Mouse (Mus musculus): ENCODE results near the gene Gm49366.
"Not testable (repeated sequence)": the region's sequence is repeated elsewhere in the genome, so short reads cannot be mapped to it uniquely, and the experiment has no call there.

Gene Gm49366

DNA sequence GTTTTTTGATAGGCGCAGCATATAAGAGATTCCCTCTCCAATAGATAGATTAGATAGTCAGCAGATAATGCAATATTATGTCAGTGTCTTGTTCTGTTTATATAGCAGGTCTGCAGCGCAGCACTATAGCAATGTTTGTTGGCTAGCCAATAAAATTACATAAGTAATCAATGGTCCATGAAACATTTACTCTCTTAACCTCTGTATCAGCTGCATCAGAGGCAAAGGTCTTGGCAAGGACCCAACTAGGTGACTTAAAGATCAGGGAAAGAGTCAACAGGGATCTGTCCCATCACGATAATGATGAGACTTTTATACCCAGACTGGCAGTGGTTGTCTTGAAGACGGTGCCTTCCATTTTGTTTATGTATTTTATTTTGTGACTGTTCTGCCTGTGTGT, 5.9 kb upstream of the Gm49366 start:
- DNase-seq (ENCODE audit: low spot score), result no peak

DNA sequence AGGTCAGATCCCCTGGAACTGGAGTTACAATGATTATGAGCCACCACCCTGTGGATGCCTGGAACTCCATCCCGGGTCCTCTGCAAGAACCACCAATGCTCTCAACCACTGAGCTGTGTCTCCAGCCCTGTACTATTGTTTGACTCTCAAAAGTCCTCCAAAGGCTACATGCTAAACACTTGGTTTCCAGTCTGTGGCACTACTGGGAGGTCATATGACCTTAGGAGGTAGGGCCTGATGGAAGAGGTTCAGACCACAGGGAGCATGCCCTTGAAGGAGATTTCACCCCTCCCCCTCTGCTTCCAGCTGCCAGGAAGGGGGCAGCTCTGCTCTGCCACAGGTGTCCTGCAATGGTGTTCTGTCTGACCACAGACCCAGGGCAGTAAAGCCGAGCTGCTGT, 5.4 kb upstream of the Gm49366 start:
- DNase-seq (ENCODE audit: low spot score), result not testable (repeated sequence)

DNA sequence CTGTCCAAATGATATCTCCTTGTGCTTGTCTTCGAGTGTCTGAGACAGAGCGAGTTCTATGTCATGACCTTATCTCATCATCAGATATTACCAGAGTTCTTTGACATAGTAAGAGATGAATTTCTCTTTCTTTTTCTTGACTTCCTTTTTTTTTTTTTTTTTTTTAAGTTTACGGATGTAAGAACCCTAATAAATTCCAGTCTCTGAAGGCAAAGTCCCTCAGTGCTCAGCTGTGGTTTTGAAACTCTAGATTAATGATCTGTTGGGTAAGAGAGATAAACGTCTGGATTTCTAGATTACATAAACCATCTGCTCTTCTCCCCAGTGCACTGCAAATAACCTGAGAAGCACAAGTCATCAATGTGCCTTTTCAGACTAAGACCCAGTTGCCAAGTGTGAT, 4.6 kb upstream of the Gm49366 start:
- no peak for DNase-seq (ENCODE audit: low spot score)

DNA sequence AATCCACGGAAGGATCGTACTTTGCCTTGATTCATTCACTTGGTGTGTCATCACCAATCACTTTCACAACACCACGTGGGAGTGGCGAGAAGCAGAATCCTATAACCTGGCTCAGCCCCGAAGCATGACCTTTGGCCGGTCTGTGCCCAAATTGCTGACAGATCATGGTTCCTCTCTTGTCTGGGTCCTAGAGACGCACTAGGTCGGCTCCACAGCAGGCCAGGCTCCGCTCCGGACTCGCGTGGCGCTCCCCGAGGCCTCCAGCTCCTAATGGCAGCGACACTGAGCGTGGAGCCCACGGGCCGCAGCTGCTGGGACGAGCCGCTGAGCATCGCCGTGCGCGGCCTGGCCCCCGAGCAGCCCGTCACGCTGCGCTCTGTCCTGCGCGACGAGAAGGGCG, 494 bp upstream of the Gm49366 start, which contains the start of gene Acot4:
Gene Acot4, plus strand, starts transcription at position 139 of the 400 bp plus-strand sequence.
- DNase-seq (ENCODE audit: low spot score), result not testable (repeated sequence)

DNA sequence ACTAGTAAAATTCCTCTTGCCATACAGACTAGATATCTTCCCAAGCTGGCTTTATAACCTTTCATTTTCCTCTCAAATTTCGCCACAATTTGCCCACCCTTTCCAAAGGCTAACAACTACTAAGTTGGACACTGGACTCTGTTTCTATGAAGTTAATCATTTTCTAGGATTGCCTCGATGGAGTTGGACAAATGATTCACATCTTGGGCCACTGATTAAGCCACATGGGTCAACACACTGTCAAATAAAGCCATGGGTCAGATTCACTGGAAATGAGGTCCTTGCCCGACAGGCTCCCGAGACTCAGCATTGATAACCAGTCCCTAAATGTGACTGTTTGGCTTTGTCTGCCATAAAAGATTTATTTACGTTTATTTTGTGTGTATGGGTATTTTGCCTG, 3.5 kb downstream of the Gm49366 start:
- no peak for DNase-seq (ENCODE audit: low spot score)

DNA sequence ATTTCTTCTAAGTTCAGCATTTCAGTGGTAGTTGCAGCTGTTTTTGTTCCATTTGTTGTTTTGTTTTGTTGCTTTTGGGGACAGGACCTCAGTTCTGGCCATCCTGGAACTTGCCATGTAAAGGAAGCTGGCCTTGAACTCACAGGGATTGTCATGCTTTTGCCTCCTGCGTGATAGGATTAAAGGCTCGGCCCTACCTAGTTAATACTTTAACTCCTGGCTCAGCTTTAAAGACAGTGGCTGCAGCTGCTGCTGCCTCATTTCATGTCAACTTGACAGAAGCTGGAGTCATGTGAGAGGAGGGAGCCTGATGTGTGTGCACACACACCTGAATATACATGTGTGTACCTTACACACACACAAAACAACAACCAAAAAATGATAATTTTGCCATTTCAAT, 5.3 kb downstream of the Gm49366 start:
- no peak for DNase-seq (ENCODE audit: low spot score)

DNA sequence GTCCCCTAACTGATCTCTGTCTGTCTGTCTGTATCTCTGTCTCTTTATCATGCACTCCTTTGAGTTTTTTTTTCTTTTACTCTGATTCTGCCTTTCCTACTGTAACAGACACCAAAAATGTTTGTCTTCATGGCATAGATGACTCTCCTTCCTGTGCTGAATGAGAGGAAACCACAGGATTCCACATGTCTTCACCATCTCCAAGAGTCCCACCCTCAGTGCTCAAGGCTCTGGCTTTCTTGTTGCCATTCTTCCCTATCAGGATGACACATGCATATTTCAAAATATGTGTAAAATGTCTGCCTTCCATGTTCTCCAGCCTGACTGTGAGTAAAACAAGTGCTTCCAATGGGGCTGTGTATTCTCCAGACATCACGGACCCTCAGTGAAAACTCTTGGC, 8.2 kb downstream of the Gm49366 start:
- no peak for DNase-seq (ENCODE audit: low spot score)

DNA sequence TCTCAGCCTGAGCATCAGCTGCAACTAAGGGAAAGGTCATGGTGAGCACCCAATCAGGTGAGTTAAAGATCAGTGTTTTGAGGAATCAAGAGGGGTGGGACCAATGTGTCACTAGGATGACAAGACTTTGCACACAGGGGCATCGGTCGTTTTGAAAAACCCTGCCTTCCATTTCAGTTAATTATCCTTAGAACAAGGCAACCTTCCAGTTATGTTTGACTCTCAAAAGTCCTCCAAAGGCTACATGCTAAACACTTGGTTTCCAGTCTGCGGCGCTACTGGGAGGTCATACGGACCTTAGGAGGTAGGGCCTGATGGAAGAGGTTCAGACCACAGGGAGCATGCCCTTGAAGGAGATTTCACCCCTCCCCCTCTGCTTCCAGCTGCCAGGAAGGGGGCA, 12.0 kb downstream of the Gm49366 start:
- DNase-seq (ENCODE audit: low spot score), result not testable (repeated sequence)

DNA sequence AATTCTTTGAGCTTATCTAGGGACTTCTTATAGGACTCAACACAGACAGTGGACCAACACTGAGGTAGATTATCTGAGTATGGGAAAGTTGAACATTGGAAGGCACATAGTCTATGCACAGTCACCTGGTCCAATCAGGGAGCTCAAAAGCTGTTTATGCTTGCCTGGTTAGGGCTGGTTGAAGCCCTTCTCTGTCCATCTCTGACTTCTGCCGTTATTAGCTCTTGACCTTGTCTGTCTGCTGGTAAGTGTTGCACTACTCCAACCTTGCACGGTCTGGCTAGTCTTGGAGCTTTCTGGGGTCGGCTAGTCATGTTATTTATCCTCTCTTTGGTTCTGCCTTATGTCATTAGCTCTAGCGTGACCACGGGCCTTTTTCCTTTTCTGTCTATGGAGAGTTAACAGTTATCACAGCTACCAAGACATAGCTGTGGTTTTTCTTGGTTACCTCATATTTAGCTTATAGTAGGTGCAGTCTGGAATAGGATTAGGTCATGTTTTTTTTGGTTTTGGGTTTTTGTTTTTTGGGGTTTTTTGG, 13.3 kb downstream of the Gm49366 start, which contains the start of gene Acot3:
Gene Acot3, plus strand, starts transcription at position 208 of the 538 bp plus-strand sequence.
- DNase-seq (ENCODE audit: low spot score), result no peak

DNA sequence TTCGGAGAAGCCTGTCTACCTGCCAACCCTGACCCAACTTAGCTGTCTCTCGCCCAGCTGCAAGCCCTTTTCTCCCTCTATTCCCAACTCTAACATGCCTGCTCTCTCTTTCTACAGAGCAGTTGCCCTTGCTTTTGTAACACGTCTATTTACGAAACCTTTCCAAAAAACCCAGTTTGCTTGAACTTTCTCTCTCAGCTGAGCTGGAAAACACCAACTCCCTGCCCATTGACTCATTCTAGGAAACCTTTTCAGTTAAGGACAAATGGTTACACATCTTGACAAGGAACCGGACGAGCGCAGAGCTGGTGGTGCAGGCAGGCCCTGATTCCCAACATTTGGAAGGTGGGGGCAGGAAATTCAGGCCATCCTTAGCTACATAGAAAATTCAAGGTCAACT, 13.9 kb downstream of the Gm49366 start:
- no peak for DNase-seq (ENCODE audit: low spot score)

DNA sequence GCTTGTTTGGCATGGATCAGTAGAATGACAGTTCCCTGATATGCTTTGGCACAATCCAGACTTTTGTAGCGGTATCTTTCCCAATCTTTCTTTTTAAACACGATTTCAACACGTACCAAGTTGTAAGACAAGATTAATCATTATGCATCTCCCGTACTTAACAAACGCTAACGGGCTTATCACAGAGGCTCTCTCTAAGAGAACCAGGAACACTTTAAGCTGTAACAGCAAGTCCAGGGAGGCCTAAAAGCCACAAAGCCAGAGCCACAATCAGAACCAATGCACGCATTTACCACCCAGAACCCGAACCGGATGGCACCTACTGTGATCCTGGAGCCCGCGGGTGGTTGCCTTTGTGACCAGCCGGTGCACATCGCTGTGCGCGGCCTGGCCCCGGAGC, 14.4 kb downstream of the Gm49366 start:
- no peak for DNase-seq (ENCODE audit: low spot score)

DNA sequence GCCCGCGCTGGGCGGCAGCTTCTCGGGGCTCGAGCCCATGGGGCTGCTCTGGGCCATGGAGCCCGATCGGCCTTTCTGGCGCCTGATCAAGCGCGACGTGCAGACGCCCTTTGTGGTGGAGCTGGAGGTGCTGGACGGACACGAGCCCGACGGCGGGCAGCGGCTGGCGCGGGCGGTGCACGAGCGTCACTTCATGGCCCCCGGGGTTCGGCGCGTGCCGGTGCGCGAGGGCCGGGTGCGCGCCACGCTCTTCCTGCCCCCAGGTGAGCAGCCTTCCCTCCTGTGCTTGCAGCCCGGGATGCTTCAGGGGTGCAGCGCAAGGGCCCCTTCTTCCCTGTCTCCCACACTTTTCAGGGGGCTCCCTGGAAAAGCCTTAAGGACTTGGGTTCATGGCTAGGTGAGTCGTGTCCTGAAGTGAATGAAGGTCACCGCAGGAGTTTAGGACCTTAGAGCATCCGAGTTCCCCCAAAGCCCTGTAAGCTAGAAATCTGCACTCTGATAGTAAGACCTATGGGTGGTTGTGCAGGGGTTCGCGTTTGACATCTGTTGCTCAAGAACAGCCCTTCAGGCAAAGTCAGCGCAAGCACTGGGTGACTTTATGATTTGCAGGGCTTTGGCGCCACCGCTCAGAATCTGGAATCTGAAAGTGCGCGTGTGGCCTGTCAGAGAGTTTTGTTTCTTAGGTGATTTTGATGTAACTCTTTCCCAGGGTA, 15.1 kb downstream of the Gm49366 start:
- no peak for DNase-seq (ENCODE audit: low spot score)

DNA sequence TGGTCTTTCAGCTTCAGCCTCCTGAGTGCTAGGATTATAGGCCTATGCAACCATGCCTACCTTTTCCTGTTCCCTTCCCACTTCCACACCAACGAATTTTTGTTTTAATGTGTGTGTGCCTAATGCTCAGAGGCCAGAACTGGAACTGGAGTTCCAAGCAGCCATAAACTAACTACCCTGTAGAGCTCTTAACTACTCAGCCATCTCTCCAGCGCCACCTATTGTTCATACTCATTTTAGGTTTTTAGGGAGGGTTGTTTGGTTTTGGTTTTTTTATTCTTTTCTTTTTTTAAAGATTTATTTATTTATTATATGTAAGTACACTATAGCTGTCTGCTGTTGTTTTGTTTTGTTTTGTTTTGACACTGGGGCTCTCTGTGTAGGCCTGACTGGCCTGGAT, 22.2 kb downstream of the Gm49366 start:
- DNase-seq (ENCODE audit: low spot score), result no peak

DNA sequence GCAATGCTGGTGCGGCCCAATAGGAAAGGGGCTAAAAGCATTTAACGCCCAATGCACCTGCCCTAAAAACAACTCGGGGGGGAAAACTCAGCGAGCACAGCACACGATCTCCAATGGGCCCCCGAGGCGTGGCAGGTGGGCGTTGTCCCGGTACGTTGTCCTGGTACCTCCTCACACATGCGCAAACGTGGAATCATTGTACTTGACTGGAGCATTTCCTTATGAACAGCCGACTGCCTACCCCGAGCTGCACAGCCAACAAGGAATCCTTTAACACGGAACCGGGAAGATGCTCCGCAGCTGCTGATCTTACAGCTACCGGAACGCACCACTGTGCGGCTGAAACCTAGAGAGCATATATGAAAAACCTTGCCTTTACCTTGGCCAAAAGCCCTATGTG, 23.6 kb downstream of the Gm49366 start:
- DNase-seq (ENCODE audit: low spot score), result no peak

DNA sequence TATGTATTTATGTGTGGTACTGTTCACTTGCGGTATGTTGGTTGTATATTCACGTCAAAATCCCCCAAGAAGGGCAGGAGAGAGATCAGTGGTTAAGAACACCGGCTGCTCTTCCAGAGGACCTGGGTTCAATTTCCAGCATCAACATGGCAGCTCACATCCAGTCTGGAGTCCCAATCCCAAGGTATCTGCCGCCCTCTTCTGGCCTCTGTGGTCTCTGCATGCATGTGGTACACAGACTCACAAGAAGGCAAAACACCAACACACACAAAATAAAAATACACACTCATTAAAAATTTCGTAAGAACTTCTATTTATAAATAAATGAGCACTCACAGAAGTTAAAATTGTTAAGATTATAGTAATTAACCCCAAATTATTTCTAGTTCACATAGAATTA, 24.5 kb downstream of the Gm49366 start:
- DNase-seq (ENCODE audit: low spot score), result no peak

DNA sequence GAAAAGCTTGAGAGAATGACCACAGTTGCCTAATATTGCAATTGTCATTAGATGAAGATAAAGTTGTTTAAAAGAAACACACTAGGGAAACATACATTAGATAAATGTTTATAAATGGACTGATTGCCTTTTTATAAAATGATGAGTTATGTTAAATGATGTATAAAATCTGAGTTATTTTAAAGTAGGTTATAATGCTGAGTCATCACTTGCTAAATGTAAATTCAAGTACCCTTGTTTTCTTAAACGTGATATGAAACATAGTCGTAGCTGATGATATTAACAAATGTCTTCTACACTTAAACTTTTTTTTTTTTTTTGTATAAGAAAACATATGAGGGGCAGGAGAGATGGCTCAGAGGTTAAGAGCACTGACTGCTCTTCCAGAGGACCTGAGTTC, 25.1 kb downstream of the Gm49366 start:
- DNase-seq (ENCODE audit: low spot score), result no peak

DNA sequence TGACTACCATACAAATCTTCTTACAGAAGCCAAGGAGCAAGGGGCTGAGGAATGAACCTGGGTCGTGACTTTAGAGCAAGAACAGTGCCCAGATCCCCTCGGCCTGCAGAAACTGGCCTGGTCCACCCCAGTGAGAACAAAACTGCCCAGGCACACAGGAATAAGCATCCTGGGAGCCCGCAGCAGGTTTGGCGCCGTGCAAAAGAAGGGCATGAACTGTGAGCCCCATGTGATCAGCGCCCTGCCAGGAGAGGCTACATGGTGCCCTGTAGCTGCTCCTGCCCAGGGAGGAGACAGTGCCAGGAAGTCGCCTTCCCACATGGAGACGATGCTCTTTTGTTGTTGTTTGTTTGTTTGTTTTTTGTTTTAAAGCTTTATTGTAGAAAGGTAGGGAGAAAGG, 25.9 kb downstream of the Gm49366 start:
- DNase-seq (ENCODE audit: low spot score), result no peak

DNA sequence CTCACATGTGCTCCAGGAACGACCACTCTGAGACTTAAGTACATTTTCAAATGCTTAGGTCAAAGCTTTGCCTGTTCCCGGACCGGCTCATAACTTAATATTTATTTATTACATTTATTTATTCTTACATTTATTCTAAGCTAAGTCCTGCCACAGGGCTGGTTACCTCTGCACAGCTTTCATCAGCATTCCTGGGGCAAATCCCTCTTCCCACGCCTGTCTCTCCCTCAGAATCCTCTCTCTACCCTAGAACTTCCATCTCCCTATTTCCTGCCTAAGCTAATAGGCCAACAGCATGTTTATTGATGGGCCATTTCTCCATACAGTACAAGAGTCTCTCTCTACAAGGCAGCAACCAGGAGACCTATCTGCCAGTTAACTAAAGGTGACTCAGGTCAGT, 29.0 kb downstream of the Gm49366 start:
- DNase-seq (ENCODE audit: low spot score), result no peak

DNA sequence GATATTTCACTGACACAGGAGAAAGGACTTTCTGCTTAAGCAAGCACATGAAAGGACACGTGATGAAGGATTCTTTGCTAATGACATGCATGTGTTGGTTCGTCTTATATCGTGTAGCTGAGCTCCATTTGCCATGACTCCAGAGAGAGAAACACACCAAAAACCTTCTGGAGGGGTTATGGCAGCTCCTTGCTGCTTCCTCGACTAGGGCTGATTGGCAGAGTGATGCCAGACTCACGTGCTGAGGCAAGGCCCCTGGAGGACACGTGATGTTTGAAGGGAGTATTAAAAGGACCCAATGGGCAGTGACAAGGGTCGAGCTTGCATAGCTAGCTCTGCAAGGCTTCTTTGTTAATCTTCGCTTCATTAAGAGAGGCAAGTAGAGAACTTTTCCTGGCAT, 29.6 kb downstream of the Gm49366 start:
- DNase-seq (ENCODE audit: low spot score), result no peak

DNA sequence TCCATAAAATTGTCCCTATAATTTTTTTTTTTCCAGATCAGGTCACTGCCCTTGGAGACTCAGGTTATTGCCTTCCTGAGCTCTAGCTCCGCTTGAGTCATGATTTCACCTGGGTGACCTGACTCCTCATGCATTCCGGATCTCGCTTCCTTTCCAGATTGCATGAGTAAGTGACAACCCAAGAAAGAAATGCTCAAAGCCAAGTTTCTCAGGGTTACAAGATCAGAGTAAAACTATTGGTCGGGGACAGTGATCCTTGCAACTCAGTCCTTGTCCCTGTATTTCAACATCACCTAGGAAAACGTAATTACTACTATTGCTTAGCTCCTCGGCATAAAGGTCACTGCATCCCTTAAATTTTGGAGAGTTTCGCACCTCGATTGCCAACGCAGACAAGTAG, 30.3 kb downstream of the Gm49366 start, which contains the start of gene Acot5:
Gene Acot5, plus strand, starts transcription at position 340 of the 400 bp plus-strand sequence.
- DNase-seq (ENCODE audit: low spot score), result no peak

DNA sequence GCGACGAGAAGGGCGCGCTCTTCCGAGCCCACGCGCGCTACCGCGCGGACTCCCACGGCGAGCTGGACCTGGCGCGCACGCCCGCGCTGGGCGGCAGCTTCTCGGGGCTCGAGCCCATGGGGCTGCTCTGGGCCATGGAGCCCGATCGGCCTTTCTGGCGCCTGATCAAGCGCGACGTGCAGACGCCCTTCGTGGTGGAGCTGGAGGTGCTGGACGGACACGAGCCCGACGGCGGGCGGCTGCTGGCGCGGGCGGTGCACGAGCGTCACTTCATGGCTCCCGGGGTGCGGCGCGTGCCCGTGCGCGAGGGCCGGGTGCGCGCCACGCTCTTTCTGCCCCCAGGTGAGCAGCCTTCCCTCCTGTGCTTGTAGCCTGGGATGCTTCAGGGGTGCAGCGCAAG, 30.8 kb downstream of the Gm49366 start:
- DNase-seq (ENCODE audit: low spot score), result not testable (repeated sequence)

DNA sequence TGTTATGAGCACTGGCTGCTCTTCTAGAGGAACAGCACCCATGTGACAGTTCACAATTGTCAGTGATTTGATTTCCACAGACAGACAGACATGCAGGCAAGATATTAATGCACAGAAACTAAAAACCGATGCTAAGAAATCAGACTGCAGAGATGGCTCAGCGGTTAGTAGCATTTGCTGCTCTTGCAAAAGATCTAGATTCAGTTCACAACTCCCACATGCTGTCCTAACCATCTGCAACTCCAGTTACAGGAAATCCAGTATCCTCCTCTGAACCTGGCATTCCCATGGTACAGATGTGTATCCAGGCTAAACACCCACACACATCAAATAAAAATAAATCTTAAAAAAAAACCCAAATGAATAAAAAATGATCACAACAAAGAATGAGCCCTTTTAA, 33.0 kb downstream of the Gm49366 start:
- DNase-seq (ENCODE audit: low spot score), result no peak

DNA sequence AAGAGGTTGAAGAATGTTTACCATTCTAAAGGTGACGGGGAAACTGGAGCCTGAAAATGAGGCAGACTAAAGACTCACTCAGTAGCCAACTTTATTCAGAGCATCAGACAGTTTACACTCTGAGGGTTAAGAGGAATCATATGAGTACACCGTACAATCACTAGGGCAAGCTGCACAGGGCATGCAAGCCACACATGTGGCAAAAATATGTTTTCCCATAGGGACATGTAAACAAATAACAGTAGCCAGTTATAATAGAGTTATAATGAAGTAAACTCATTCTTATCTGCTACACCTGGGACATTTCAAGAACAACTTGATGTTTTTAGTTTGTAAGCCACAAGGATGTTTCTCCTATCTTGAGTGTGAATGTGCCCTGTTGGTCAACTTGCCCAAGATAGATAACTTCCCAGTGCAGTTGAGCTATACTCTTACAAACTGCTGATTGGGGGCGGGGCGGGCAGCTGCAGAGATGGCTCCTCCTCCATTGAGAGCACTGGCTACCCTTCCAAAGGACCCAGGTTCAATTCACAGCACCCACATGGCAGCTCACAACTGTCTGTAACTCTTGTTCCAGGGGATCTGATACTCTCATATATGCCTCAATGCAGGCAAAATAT, 38.7 kb downstream of the Gm49366 start:
- DNase-seq (ENCODE audit: low spot score), result no peak

DNA sequence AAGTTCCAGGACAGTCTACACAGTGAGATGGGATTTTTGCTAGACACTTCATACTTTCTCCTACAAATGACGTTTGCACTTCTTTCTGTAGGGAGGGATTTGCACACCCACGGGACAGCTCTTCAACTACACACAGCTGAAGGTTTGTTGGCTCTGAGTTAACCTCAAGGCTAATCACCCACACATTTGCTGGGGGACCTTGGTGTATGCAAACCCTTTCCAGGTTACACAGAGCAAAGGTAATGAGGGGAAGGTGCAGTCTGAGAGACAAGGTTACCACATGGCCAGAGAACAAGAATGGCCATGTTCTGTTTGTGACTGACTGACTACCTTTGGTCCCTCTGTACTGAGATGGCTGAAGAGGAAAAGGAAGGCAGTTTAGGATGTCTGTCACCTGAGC, 45.1 kb downstream of the Gm49366 start:
- no peak for DNase-seq (ENCODE audit: low spot score)

Data from urinary bladder, postnatal 10 days (tissue).